Mouse (Mus musculus): ENCODE measurements at regions not wholly inside any gene's neighbourhood (a gene's known extent, or its start where the extent isn't known, plus 50 kb on each side); places are given as distances from the start of the nearest gene placed in this dataset.

GRCm38 (mm10) chr11:22636761-22637557 is 125.1 kb downstream of the Tmem17 start:
- intact Hi-C loops (cut with DNase I) = no loop called here
- DNase-seq (ENCODE audit: low spot score in 2 of 2) = no peak

DNA sequence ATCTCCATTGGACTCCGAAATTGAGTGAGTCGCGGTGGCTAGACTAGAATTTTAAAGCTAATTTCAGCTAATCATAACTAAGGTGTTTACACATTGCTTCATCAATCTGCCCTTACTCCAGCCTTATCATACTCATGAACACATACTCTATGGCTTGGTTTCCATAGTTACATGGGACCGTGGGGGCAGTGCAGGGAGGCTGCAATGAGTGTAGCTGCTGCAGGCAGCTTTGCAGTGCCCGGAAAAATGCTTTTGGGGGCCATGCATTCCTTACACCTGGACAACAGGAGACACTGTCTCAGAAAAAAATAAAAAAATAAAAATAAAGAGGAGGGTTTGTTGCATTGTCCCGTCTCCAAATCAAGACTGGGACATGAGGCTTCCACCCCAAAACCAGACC is 126.3 kb downstream of the Tmem17 start:
- DNase-seq (ENCODE audit: low spot score in 2 of 2) = no peak
- intact Hi-C loops (cut with DNase I) = no loop called here

- intact Hi-C loops (cut with DNase I) = no loop called here
These were observed 126.8 kb downstream of the Tmem17 start for GRCm38 (mm10) chr11:22638700-22639099.

DNA sequence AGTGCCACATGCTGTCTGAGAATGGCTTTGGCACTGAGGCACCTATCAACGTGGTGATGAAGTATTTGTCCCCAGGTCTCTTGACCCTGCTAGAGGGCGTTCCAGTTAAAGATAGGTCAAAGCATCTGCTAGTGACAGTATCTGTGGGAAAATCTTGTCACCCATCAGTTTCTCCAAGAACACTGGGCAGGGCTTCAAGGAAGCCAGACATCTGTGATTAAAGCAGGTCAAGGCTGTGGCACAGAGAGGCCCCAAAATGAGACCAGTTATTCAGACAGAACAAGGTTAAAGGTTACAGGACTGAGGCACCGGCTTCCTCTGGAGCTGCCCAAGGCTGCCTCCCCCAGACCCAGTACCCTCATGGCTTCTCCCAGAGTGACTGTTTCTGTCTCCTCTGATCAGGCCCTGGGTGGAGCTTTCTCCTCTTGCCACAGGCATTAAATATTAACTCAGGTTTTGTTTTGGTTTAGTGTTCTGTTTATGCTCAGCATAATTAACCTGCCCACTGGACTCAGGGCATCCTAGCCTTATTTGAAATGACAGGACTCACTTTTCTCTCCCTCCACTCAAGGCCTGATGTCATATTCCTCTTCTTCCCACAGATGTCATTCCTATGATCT is 128.6 kb downstream of the Tmem17 start:
- intact Hi-C loops (cut with DNase I) = no loop called here
- DNase-seq (ENCODE audit: low spot score in 2 of 2) = no peak

More at GRCm38 (mm10) chr11:22638700-22639099, 126.8 kb downstream of the Tmem17 start:
- no peak for DNase-seq (ENCODE audit: low spot score in 2 of 2)

DNA sequence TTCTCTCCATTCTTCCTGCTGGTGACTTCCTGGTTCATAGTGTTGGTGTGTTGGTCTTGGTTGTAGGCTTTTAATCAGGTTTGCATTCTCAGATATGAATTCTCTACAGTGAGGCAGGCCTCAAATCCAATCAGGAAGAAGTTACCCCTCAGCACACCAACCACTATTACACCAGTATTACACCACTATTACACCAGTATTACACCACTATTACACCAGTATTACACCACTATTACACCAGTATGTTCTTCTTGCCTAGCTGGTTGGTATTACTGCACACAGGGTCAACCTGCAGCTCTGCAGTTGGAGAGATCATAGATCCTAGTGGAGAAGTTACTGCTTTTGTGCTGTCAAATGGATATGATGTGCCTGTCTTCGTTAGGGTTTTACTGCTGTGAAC is 129.6 kb downstream of the Tmem17 start:
- DNase-seq (ENCODE audit: low spot score in 2 of 2) = no peak
- intact Hi-C loops (cut with DNase I) = no loop called here

DNA sequence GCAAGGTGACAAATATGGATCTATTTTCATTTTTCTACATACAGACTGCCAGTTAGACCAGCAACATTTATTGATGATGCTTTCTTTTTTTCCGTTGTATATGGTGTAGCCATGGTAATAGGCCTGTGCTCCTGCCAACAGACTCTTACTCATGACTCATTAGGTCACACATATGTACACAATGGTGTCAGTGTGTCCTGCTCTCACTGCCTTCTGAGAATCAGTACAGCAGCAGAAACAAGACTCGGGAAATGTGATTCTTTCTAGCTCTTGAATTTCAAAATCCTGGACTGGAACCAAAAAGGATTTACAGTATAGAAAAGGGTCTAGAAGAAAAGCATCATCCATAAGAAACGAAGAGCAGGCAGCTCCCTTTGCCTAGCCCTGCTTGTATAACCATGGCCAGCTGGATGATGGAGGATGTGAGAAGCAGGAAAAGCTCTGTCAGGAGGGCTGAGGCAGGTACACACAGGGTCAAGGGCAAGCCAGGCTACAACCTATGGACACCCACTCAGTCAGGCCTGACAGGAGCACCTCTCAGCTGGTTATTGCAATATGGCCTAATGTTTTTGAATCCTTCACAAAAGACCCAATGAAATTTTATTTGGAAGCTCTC is 132.2 kb downstream of the Tmem17 start:
- no peak for DNase-seq (ENCODE audit: low spot score in 2 of 2)
- intact Hi-C loops (cut with DNase I) = no loop called here

DNA sequence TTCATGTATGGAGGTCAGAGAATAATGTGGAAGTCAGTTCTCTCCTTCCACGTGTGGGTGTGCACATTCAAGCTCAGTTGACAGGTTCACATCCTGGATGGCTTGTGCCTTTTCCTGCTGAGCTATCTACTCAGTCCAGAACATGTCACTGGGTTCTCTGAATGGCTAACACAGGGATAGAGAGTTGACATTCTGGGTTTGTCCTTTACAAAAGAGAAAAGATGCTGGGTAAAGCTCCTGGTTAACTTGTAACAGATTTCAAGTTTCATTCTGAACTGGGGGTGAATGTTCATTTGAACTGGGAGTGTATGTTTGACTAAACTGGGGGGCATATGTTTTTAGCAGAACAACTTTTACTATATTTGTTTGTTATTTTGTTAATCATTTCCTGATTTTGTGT is 133.0 kb downstream of the Tmem17 start:
- no peak for DNase-seq (ENCODE audit: low spot score in 2 of 2)
- intact Hi-C loops (cut with DNase I) = no loop called here

DNA sequence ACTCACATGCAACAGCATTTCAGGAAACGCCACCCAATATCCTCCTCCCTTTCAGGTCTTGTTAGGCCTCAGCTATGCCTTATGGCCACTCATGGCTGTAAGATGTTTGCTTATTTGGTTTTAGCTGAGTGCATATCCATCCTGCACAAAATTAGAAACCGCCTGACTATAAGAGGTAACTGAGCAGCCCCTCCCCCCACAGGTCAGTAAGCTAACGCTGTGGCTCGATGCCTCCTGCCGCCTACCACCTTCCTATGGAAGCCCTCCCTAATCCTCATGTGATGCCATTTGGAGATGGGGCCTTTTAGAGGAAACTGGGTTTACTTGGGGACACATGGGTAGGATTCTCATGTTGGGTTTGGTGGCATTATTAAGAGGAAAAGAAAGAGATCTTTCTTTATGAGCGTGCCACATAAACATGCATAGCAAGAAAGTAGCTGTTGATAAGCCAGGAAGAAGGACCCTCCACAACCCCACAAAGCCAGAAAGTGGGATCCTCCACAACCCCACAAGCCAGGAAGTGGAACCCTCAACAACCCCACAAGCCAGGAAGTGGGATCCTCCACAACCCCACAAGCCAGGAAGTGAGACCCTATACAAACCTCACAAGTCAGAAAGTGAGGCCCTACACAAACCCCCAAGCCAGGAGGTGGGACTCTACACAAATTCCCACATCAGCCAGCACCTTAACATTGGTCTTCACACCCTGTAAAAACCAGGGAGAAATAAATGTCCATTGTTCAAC is 134.5 kb downstream of the Tmem17 start:
- DNase-seq (ENCODE audit: low spot score in 2 of 2) = no peak
- intact Hi-C loops (cut with DNase I) = no loop called here

DNA sequence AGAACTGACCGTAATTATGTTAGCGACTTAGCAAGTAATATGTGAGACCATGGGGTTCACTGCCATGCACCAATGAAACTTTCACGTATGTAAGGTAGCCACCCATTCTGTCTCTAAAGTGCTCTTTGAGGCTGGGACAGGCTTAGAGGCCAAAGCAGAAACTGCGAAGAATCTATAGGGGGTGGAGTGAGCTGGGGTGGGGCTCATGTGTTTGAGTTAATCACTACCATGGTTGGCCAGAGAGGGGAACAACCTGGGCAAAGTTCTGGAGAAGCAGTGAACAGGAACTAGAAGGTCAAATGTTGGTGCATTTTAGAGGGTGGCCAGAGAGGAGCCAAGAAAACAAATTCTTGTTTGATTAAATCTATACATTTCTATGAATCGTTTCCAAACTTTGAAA is 136.4 kb downstream of the Tmem17 start:
- DNase-seq (ENCODE audit: low spot score in 2 of 2) = no peak
- intact Hi-C loops (cut with DNase I) = no loop called here

DNA sequence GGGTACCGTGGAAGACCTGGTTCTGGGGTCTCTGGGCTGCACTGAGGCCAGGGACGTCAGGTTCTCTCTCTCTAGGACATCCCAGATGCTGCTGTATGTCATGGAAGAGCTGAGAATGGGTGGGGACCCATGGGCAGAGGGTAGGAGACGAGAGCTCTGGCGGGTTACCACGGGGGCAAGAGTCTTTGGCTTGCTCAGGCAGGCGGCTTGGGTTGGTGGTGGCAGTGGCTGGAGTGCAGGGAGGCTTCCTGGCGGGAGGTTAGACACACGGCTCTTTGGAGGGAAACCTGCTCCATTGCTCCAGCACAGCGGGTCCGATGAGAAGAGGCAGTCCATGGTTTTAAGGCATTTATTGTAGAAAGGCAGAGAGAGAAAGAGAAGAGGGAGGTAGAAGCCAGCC is 138.9 kb downstream of the Tmem17 start:
- no peak for DNase-seq (ENCODE audit: low spot score in 2 of 2)
- intact Hi-C loops (cut with DNase I) = no loop called here

DNA sequence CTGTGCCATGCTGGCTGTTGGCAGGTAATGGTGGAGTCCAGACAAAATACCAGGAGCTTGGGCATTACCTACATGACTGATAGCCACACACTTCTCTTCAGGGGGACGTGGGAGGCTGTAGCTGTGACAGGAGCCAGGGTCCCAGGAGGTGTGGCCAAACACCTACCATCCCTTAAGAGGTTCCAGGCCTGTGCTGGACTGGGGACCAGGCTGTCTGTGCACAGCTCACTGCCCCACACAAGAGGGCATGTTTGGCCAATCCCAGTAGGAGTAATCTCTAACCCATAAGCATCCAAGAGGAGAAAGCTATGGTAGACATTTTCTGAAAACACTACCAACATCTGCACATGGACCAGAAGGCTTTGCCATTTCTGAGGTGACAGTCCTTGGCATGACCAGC is 139.4 kb downstream of the Tmem17 start:
- no peak for DNase-seq (ENCODE audit: low spot score in 2 of 2)
- intact Hi-C loops (cut with DNase I) = no loop called here

- no peak for DNase-seq (ENCODE audit: low spot score in 2 of 2)
- intact Hi-C loops (cut with DNase I) = no loop called here
These were observed 140.0 kb downstream of the Tmem17 start for GRCm38 (mm10) chr11:22651911-22652310.

- no peak for DNase-seq (ENCODE audit: low spot score in 2 of 2)
- intact Hi-C loops (cut with DNase I) = no loop called here
These were observed 141.0 kb downstream of the Tmem17 start for GRCm38 (mm10) chr11:22652931-22653330.

GRCm38 (mm10) chr11:22653366-22653765 is 141.5 kb downstream of the Tmem17 start:
- intact Hi-C loops (cut with DNase I) = no loop called here
- no peak for DNase-seq (ENCODE audit: low spot score in 2 of 2)

GRCm38 (mm10) chr11:22657635-22658034 is 145.7 kb downstream of the Tmem17 start:
- no peak for DNase-seq (ENCODE audit: low spot score in 2 of 2)
- intact Hi-C loops (cut with DNase I) = no loop called here

DNA sequence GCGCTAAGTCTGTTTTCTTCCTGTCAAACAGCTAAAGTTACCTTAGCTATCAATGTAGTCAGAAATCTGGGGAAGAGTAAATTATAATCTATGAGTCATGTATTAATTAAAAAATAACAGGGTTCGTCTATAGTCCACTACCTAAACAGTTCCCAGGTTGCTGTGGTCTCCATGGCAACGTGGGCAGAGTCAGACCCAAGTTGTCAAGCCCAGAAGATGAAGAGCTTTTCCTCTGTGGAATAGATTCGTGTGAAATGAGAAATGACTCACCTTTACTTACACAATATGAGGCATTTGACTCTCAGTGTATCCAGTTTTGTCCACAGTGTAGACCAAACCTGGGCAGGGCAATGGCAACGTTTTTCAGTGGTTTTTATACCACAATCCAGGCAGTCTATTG is 149.2 kb downstream of the Tmem17 start:
- no peak for DNase-seq (ENCODE audit: low spot score in 2 of 2)
- intact Hi-C loops (cut with DNase I) = no loop called here

GRCm38 (mm10) chr11:22661713-22662551 is 150.0 kb downstream of the Tmem17 start:
- intact Hi-C loops (cut with DNase I) = no loop called here
- DNase-seq (ENCODE audit: low spot score in 2 of 2) = peak; percentile 24 to 28

GRCm38 (mm10) chr11:22665978-22666377 is 154.1 kb downstream of the Tmem17 start:
- intact Hi-C loops (cut with DNase I) = no loop called here

GRCm38 (mm10) chr11:22666378-22666777 is 154.5 kb downstream of the Tmem17 start:
- DNase-seq (ENCODE audit: low spot score in 2 of 2) = no peak
- intact Hi-C loops (cut with DNase I) = no loop called here

More at GRCm38 (mm10) chr11:22665978-22666377, 154.1 kb downstream of the Tmem17 start:
- DNase-seq (ENCODE audit: low spot score in 2 of 2) = no peak

Data from left cerebral cortex, postnatal 14 days (tissue).